Mouse (Mus musculus): ENCODE data around the gene Fgf15.
"Not testable (repeated sequence)": the region's sequence is repeated elsewhere in the genome, so short reads cannot be mapped to it uniquely, and the experiment has no call there.

The Fgf15 gene

GRCm38 (mm10) chr7:144890661-144891060 is 5.7 kb upstream of the Fgf15 start:
- DNase-seq (ENCODE audit: low spot score), result not testable (repeated sequence)

- no peak for DNase-seq (ENCODE audit: low spot score)
Measured at GRCm38 (mm10) chr7:144891863-144892262, 4.5 kb upstream of the Fgf15 start.

GRCm38 (mm10) chr7:144892322-144892721 is 4.0 kb upstream of the Fgf15 start:
- no peak for DNase-seq (ENCODE audit: low spot score)

- DNase-seq (ENCODE audit: low spot score), result peak; percentile 28
Measured at GRCm38 (mm10) chr7:144894191-144894590, 2.1 kb upstream of the Fgf15 start.

- DNase-seq (ENCODE audit: low spot score), result no peak
Measured at GRCm38 (mm10) chr7:144894706-144895105, 1.6 kb upstream of the Fgf15 start.

- DNase-seq (ENCODE audit: low spot score), result peak; percentile 72
Measured at GRCm38 (mm10) chr7:144895305-144896111, 823 bp upstream of the Fgf15 start.

GRCm38 (mm10) chr7:144898506-144898905 is 2.2 kb downstream of the Fgf15 start:
- no peak for DNase-seq (ENCODE audit: low spot score)

GRCm38 (mm10) chr7:144905514-144905913 is 9.2 kb downstream of the Fgf15 start:
- not testable (repeated sequence) for DNase-seq (ENCODE audit: low spot score)

GRCm38 (mm10) chr7:144906708-144907397 is 10.5 kb downstream of the Fgf15 start:
- DNase-seq (ENCODE audit: low spot score), result no peak

GRCm38 (mm10) chr7:144907793-144908192 is 11.5 kb downstream of the Fgf15 start:
- no peak for DNase-seq (ENCODE audit: low spot score)

- DNase-seq (ENCODE audit: low spot score), result no peak
Measured at GRCm38 (mm10) chr7:144908705-144909104, 12.4 kb downstream of the Fgf15 start.

- no peak for DNase-seq (ENCODE audit: low spot score)
Measured at GRCm38 (mm10) chr7:144911121-144911520, 14.8 kb downstream of the Fgf15 start.

- DNase-seq (ENCODE audit: low spot score), result no peak
Measured at GRCm38 (mm10) chr7:144912897-144913296, 16.6 kb downstream of the Fgf15 start.

GRCm38 (mm10) chr7:144914296-144914947 is 18.1 kb downstream of the Fgf15 start:
- no peak for DNase-seq (ENCODE audit: low spot score)

GRCm38 (mm10) chr7:144914948-144915750 is 18.8 kb downstream of the Fgf15 start, which contains the start of gene LTO1:
Gene LTO1 (plus strand): TSS chr7:144915100.
- DNase-seq (ENCODE audit: low spot score), result peak; percentile 92

GRCm38 (mm10) chr7:144918823-144919222 is 22.5 kb downstream of the Fgf15 start:
- no peak for DNase-seq (ENCODE audit: low spot score)

- peak; percentile 25 for DNase-seq (ENCODE audit: low spot score)
Measured at GRCm38 (mm10) chr7:144927591-144927990, 31.3 kb downstream of the Fgf15 start.

GRCm38 (mm10) chr7:144928009-144928888 is 31.9 kb downstream of the Fgf15 start:
- DNase-seq (ENCODE audit: low spot score), result no peak

- no peak for DNase-seq (ENCODE audit: low spot score)
Measured at GRCm38 (mm10) chr7:144928889-144929210, 32.5 kb downstream of the Fgf15 start.

- no peak for DNase-seq (ENCODE audit: low spot score)
Measured at GRCm38 (mm10) chr7:144929506-144929905, 33.2 kb downstream of the Fgf15 start.

GRCm38 (mm10) chr7:144929931-144930330 is 33.6 kb downstream of the Fgf15 start:
- no peak for DNase-seq (ENCODE audit: low spot score)

Measured in adipocyte (in vitro differentiated cells).